Mouse (Mus musculus) retina, adult 2 months (tissue): ENCODE measurements around the gene 1110012L19Rik.
"Not testable (repeated sequence)": the region's sequence is repeated elsewhere in the genome, so short reads cannot be mapped to it uniquely, and the experiment has no call there.

ENCODE experiments used
- DNase-seq: peaks from one replicate; pipeline ENCODE4 v3.0.0-alpha.2; 2012; ENCODE audit warnings: low read depth, low spot score

Gene 1110012L19Rik

DNA sequence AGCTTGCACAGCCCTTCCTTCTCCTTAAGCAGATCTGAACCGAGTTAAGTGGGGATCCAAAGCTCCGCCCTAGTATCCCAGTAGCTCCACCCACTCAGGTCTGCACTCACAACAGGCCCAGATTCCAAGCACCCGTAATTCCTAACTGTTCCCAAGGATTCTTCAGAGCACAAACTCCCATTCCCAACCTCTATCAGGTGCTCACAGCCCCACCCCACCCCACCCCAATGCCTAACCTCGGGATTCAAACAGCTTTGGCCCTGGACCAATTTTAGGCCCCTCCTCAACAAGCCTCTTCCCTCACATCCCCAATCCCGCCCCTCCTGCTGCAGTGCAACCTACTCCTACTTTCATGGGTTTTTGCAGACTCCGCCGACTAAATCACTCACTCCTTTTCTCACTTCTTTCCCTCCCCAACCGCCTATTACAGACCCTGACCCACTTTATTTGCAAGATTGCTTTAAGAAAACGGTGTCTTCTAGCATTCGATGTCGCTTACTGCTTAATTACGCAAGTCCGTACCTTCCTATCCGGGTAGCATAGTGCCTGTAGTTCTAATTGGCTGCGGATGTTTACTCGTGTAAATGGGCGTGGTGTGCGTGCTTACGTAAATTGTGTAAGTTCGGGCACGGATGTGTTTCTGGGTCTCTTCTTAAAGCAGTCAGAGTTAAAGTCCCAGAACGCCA, at the start of gene 1110012L19Rik:
TSS of gene 1110012L19Rik (plus strand) at position 602 of the 686 bp plus-strand sequence.
- peak; percentile 64 for DNase-seq

DNA sequence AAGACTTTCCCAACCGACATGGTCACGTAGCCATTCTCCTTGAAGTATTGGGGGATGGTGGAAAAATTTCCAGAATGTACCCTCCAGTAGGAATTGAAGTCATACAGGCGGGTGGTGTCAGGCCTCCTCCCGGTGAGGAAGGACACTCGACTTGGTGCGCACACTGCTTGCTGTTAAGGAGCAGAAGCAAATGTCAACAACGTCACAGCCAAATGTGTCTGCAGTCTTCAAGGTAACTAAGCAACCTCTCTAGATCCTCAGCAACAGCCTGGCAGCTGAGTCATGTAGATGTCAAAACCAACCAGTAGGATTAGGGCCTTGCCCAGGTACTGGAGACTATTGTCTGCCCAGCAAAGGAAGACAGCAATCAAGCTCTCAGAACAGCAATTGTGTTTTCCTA, 22.7 kb upstream of the 1110012L19Rik start:
- DNase-seq: no peak

DNA sequence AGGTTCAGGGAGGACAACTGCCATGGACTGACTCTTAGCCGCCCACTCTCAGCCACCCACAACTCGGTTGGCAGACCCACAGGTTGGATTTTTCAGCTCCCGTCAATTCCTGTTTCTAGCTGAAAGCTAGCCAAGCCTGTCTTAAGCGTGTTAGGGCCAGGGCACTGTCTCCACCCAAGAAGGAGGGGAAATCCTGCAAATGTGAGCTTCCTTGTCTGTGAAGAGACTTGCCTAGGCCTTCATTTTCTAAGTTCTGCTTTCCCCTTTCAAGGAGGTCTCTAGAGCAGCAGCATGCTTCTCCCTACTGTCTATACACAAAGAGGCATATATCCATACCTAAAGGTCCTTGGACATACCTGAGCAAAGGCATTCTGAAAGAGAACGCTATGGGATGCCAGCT, 22.2 kb upstream of the 1110012L19Rik start:
- DNase-seq: no peak

DNA sequence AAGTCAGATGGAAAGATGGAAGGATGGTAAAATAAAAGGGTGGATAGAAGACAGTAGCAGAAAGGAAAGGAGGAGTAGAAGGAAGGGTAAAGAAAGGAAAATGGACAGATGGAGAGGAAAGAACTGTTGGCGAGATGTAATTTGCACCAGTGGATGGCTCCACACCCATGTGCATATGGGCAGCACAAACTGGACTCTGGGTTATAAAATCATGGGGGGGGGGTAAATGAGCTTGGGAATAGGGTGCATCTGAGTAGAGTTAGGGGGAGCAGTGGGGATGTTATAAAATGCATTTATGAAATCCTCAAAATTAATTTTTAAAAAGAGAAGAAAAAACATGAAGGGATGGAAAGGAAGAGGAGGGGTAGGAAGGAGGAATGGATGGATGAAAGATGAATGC, 21.5 kb upstream of the 1110012L19Rik start:
- DNase-seq: no peak

DNA sequence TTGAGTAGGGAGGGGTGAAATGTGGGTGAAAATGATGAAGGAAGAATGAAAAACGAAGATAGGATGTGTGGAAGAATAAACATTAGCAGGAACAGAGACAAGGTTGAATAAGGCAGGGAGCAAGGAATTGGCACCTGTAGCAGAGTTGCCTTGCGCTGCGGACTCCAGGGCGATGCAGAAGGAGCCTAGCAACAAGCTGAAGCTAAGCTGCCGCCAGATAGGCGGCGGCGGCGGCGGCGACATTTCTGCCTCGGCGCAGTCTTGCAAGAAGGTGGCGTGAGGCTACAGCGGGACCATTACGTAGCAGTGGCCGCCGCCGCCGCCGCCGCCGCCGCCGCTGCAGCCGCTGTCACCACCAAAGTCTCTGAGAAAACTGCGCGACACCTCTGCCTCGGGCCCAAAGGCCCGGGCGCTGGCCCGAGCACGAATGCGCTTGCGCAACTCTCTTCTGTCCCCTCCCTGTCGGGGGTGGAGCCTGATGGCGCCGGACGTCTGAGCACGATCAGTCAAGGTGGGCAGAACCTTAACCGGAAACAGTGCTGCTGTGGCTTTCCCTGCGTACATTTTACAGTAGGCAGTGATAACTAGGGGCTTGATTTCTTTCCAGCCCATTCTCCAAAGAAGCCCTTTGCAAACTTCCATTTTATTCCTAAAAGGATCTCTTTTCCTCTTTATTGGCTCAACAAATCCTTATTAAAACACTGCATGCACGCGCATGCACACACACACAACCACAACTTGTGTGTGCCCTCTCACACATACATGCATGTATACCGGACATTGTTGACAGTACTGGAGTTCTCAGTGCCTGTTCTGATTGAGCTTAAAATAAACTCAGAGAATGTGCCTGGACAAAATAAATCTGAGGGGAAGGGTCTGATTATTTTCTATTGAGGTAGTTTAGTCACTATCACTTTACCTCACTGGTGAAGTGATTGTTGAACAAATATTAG, 20.7 kb upstream of the 1110012L19Rik start, which contains the start of gene Ids:
TSS of gene Ids (minus strand) at position 424 of the 953 bp plus-strand sequence.
- peak; percentile 65 for DNase-seq

DNA sequence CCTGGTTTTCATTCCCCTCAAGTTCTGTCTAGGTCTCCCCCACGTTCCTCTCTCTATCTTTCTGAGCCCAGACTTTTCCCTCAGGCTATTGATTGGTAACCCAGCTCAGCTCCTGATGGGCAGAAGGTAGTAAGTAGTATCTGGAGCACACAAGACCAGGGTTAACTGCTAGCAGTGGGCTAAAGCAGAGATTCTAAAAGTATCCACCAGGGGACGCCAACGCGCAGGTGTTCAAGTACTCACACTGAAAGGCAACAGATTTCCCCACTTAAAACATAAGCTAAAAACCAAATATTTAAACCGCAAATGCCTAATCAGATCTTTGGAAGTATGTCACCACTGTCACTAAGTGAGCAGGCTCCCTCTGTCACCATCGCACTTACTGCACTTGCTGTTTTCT, 15.9 kb upstream of the 1110012L19Rik start:
- not testable (repeated sequence) for DNase-seq

DNA sequence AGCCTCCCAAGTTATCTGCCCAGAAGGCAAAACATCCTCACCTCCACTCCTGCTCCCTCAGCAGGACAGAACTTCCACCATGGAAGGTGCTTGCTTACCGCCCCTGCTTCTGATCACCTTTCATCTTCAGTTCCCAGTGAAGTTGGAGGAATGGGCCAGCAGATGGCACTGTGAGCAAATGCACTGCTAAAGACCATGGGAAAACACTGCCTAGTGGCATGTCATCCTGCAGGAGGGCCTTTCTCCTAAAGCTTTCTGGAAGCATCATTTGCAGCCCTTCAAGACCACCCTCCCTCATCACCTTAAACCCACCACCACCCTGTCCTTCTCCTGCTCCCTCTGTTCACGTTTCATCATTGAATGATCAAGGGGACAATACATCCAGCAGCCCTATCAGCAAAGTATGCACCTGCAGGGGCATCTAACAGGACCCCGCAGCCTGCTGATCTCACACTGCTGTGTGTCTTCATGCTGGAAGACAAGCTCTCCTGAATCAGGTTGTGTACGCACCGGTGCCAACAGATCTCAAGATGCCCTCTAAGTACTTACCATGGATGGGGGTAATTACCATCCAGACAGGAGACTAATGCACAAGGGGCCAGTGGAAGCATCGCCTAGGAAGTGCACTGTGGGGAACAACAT, 11.1 kb upstream of the 1110012L19Rik start:
- not testable (repeated sequence) for DNase-seq

DNA sequence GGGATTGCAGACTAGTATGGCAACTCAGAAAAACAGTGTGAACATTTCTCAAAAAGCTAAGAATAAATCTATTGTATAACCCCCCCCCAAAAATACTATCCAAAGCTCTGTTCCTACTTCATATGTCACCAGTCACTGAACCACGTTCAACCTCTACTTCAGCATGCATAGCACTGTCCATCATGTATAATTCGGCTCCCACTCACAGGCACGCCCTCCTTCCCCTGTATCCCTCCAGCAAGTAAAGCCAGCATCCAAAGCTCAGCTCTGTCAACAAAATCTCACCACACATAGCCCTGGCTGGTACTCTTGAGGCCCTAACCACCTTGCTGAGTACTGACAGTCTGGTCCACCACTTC, 781 bp upstream of the 1110012L19Rik start:
- no peak for DNase-seq

DNA sequence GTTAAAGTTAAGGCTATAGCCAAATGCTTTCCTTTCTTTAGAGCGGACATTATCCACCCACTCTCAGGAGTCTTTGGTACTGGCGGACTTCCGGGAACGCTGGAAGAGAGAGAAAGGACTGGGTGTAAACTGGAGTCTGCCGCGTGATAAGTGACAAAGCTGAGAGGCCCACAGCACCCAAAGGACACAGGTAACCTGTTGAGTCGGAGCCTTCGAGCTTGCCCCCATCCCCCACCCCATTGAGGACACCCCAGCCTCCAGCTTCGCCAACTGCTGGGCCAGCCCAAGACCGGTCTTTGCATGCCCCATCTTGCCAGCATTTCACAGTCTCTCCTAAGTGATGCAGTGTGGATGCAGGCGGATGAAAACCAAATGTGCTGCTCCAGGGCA, 280 bp downstream of the 1110012L19Rik start:
- no peak for DNase-seq

DNA sequence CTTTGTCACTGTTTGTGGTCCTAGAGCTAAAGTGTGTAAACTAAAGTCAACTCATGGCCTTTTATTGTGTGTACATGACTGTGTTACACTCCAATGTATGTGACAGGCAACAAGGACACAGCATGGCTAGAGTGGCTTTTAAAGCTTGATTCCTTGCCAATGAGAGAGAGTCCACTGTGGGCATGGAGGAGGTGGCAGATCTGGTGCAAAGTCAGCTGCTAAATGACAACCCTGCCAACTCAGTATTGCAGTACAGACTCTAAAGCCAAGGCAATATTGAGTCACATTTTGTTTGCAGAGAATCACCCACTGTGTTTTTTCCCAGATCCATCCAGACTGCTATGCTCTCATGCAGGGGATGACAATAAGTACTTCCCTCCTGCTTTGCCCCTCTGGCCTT, 7.0 kb downstream of the 1110012L19Rik start:
- DNase-seq: not testable (repeated sequence)

DNA sequence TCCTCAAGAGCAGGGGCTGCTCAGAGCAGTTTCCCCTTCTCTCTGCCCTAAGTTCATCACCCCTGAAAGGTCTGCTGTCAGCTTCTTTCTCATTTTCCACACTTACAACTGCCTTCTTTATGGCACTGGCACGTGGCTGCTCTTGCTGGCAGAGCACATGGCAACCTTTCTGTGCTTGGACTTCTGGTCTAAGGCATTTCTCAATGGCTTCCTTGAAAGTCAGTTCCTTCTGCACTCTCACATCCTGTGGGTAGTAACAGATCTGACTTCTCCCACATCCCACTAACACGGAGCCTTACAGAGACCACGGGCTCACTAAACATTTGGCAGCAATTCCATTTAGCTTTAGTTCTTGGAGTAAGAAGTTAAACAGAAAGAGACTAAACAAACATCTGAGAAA, 39.8 kb downstream of the 1110012L19Rik start:
- DNase-seq: not testable (repeated sequence)
